Mouse (Mus musculus): ENCODE measurements around the gene Dtx4. TPM values are rescaled to one million over a fixed set of nuclear protein-coding genes. Genes with fewer than 3 reads are reported as not detected.

Dtx4 gene
- total and polyA plus RNA-seq, 2 experiments from 2014 or later = 24.6 to 54.7 TPM

DNA sequence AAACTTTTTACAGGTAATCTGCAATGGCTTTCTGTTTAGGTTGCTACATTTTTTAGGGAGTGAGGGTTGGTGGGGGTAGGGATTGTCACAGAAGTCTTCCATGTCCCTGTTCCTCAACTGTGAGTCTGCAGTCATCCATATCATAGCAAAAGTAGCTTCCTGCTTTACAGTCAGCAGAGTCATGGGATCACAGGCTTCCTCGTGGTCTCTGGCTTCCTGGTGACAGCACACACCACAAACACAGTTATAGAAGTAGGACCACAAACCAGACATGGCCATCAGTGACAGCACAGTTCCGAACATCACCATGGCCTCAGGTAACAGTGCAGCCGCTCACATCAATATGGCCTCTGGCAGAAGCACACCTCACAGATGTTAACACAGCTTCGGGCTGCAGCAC is 58.7 kb downstream of the Dtx4 start:
- Histone ChIP-seq H3K4me1 (ENCODE audit: insufficient read depth, low read length) (no peaks in the 10 kb centered on the region), H3K4me3 (ENCODE audit: low read length) (no peak overlapping the region), H3K27me3 (ENCODE audit: insufficient read depth, low read length) (no peaks in the 10 kb centered on the region), H3K4me2 (ENCODE audit: low read depth, low read length) (no peak overlapping the region), H3K27ac (no peak overlapping the region), H3K9me3 (ENCODE audit: low read length) (no peaks in the 10 kb centered on the region), H3K36me3 (ENCODE audit: insufficient read depth, low read length) (no peaks in the 10 kb centered on the region), H3K9ac (replicated peaks; ENCODE audit: low read length) (no peak overlapping the region)
- no peak for TF ChIP-seq CTCF (IDR thresholded peaks at IDR 0.05; ENCODE audit: low read depth)
- no peak for ATAC-seq
- no peak for DNase-seq (ENCODE audit: low spot score)
- 71% methylated on average over 4 of the region's 4 CpGs for WGBS

DNA sequence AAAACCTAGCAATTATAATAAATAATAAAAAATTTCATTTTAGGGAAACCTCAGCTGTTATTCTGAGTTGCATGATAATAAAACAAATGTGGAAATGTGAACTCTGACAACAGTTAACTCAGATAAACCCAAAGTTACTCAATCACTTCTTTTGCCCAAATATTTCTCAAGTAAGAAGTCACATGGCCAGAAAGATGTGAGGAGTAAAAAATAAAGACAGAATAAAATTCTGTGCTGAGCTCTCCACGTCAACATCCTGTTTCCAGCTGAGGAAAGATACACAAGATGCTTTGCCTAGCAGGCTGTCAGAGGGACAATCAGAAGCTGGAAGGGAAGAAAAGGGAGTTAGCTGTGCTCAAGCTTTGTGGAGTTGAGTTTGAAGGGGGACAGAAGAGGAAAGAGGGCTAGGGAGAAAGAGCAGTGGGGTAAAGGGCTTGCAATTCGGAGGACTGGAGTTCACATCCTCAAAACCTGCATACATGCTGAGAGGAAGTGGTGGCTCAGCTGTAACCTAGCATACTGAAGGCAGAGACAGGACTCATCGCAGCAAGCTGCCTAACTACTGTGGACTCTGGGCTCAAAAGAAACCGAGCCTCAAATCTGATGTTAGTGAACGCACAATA is 61.0 kb downstream of the Dtx4 start:
- Histone ChIP-seq H3K27me3 (ENCODE audit: insufficient read depth, low read length) (no peaks in the 10 kb centered on the region), H3K9me3 (ENCODE audit: low read length) (no peaks in the 10 kb centered on the region), H3K4me1 (ENCODE audit: insufficient read depth, low read length) (no peaks in the 10 kb centered on the region), H3K36me3 (ENCODE audit: insufficient read depth, low read length) (no peaks in the 10 kb centered on the region), H3K27ac (no peak overlapping the region), H3K4me2 (ENCODE audit: low read depth, low read length) (no peak overlapping the region), H3K4me3 (ENCODE audit: low read length) (no peak overlapping the region), H3K9ac (replicated peaks; ENCODE audit: low read length) (no peak overlapping the region)
- 67% methylated on average over 5 of the region's 5 CpGs for WGBS
- TF ChIP-seq CTCF (IDR thresholded peaks at IDR 0.05; ENCODE audit: low read depth) = no peak
- DNase-seq (ENCODE audit: low spot score) = no peak
- ATAC-seq = no peak

DNA sequence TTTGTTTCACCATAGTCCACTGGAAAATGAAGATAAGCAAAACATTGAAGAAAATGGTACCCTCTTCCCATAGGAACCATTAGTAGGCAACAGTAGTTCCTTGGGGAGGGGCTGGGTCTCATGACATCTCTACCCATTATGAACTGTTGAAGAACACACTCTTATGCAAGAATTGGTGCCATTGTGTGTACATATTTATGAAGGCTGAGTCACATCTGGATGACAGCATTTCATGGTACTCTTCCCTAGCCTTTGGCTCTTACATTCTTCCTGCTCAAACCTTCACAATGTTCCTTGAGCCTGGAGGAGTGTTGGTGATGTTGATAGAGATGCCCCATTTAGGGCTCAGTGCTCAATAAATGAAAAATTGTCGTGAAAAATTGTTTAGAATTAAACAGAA is 61.7 kb downstream of the Dtx4 start:
- H3K4me1 ChIP-seq (ENCODE audit: insufficient read depth, low read length) = no peaks in the 10 kb centered on the region
- H3K4me2 ChIP-seq (ENCODE audit: low read depth, low read length) = no peak overlapping the region
- no peak for DNase-seq (ENCODE audit: low spot score)
- ATAC-seq = no peak
- 54% methylated on average over 1 of the region's 1 CpGs for WGBS
- no peaks in the 10 kb centered on the region for H3K36me3 ChIP-seq (ENCODE audit: insufficient read depth, low read length)
- no peak overlapping the region for H3K4me3 ChIP-seq (ENCODE audit: low read length)
- no peak overlapping the region for H3K27ac ChIP-seq
- no peak for TF ChIP-seq CTCF (IDR thresholded peaks at IDR 0.05; ENCODE audit: low read depth)
- no peaks in the 10 kb centered on the region for H3K9me3 ChIP-seq (ENCODE audit: low read length)
- H3K9ac ChIP-seq (replicated peaks; ENCODE audit: low read length) = no peak overlapping the region
- H3K27me3 ChIP-seq (ENCODE audit: insufficient read depth, low read length) = no peaks in the 10 kb centered on the region

DNA sequence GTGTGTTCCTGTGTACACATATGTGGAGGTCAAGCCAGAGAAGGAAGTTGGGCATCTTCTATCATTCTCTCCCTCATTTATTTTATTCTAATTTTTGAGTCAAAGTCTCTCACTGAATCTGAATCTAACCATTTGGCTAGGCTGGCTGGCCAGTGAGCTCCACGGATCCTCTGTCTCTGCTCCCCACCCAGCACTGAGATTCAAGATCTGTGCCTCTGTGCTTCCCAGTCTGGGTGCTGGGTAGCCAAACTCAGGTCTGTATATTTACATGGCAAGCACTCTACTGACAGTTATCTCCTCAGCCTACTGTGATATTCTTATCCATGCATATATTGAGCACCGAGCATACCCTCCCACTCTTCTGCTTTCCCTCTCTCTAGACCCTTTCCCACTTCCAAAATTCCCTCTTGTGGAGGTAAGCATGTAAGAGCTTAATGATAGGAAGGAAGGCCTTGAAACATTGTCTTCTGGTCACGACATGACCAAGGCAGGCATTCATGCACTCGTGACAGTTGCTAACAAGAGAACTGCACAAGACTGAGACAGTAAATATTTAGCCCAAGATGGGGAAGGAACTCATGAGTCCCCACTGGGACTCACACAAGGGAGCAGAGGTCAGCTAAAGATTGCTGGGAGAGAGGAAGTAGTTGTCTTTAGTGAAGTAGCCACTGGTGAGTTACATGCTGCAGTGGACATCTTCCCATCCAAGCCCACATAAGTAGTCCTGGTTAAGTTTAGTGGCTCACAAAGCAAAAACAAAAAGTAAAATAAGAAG is 65.3 kb downstream of the Dtx4 start:
- H3K27ac ChIP-seq = no peak overlapping the region
- TF ChIP-seq CTCF (IDR thresholded peaks at IDR 0.05; ENCODE audit: low read depth) = no peak
- DNase-seq (ENCODE audit: low spot score) (no peak), ATAC-seq (no peak)
- 83% methylated on average over 4 of the region's 4 CpGs for WGBS
- no peak overlapping the region for H3K4me3 ChIP-seq (ENCODE audit: low read length)
- H3K4me1 ChIP-seq (ENCODE audit: insufficient read depth, low read length) = no peaks in the 10 kb centered on the region
- no peaks in the 10 kb centered on the region for H3K27me3 ChIP-seq (ENCODE audit: insufficient read depth, low read length)
- no peaks in the 10 kb centered on the region for H3K9me3 ChIP-seq (ENCODE audit: low read length)
- no peak overlapping the region for H3K4me2 ChIP-seq (ENCODE audit: low read depth, low read length)
- no peaks in the 10 kb centered on the region for H3K36me3 ChIP-seq (ENCODE audit: insufficient read depth, low read length)
- no peak overlapping the region for H3K9ac ChIP-seq (replicated peaks; ENCODE audit: low read length)

DNA sequence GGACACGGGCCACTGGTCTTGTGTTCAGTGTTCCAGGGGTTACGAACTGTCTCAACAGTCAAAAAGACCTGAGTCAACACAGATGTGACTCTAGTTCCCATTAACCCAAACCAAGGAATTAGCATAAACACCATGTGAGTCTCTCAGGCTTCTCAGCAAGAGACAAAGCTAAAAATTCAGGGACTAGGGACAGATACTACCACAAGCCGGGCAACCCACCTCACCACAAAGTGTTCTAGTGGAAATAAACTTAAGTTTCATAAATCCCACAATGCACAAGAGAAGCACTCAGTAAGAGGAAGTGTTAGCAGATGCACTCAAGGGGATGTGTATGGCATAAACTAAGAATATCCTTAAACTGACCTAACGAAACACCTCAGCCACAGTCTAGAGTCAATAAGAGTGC is 66.2 kb downstream of the Dtx4 start:
- DNase-seq (ENCODE audit: low spot score) (no peak), ATAC-seq (no peak)
- Histone ChIP-seq H3K27ac (no peak overlapping the region), H3K4me2 (ENCODE audit: low read depth, low read length) (no peak overlapping the region), H3K36me3 (ENCODE audit: insufficient read depth, low read length) (no peaks in the 10 kb centered on the region), H3K9me3 (ENCODE audit: low read length) (no peaks in the 10 kb centered on the region), H3K27me3 (ENCODE audit: insufficient read depth, low read length) (no peaks in the 10 kb centered on the region), H3K4me1 (ENCODE audit: insufficient read depth, low read length) (no peaks in the 10 kb centered on the region), H3K9ac (replicated peaks; ENCODE audit: low read length) (no peak overlapping the region), H3K4me3 (ENCODE audit: low read length) (no peak overlapping the region)
- TF ChIP-seq CTCF (IDR thresholded peaks at IDR 0.05; ENCODE audit: low read depth) = no peak
- WGBS = 83% methylated on average over 4 of the region's 4 CpGs

DNA sequence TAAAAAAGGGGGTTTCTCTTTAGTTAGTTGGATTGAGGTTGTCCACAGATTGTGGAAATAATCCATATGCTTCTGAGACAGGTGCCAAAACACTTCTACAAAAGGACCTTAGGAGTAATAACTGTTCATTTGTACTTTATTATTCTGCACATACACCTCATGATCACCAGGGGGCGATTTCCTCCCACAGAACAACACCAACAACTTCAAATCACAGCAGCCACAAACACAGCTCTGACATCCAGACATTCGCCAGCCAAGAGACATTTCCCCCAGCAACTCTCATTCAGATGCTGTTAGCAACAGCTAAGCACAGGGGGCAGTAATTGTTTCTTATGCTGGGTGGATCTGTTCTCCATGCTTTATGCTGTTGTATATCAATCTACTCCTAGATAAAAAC is 68.2 kb downstream of the Dtx4 start:
- Histone ChIP-seq H3K9ac (replicated peaks; ENCODE audit: low read length) (no peak overlapping the region), H3K27me3 (ENCODE audit: insufficient read depth, low read length) (no peaks in the 10 kb centered on the region), H3K4me1 (ENCODE audit: insufficient read depth, low read length) (no peaks in the 10 kb centered on the region), H3K36me3 (ENCODE audit: insufficient read depth, low read length) (no peaks in the 10 kb centered on the region), H3K27ac (no peak overlapping the region), H3K4me3 (ENCODE audit: low read length) (no peak overlapping the region), H3K4me2 (ENCODE audit: low read depth, low read length) (no peak overlapping the region), H3K9me3 (ENCODE audit: low read length) (no peaks in the 10 kb centered on the region)
- ATAC-seq = peak; percentile 76
- peak; percentile 70 for TF ChIP-seq CTCF (IDR thresholded peaks at IDR 0.05; ENCODE audit: low read depth)
- peak; percentile 62 for DNase-seq (ENCODE audit: low spot score)
- 6% methylated on average over 2 of the region's 2 CpGs for WGBS

DNA sequence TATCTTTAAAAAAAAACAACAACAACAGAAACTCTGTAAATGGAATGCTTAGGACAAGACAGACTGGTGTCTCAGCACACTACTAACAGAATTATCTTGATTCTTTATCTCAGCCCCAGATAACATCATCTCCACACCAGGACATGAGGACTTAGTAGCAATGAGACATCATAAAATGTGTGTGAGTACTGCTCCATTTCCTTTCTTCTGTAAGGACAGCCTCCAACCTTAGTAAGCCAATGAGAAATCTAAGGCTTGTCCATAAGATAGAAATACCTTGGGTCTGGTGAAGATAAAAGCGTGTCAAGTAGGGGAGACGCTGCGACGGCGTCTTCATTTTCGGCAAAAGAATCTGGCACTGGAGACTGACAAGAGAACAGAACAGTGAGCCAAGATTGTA is 73.6 kb downstream of the Dtx4 start, which contains the start of gene Pfpl:
TSS of gene Pfpl (plus strand) at position 301 of the 400 bp plus-strand sequence.
- WGBS = 96% methylated on average over 6 of the region's 6 CpGs
- Histone ChIP-seq H3K27me3 (ENCODE audit: insufficient read depth, low read length) (no peaks in the 10 kb centered on the region), H3K4me2 (ENCODE audit: low read depth, low read length) (no peak within 1 kb of the TSS), H3K4me3 (ENCODE audit: low read length) (no peak within 1 kb of the TSS), H3K36me3 (ENCODE audit: insufficient read depth, low read length) (no peaks in the 10 kb centered on the region), H3K9ac (replicated peaks; ENCODE audit: low read length) (no peak within 1 kb of the TSS), H3K4me1 (ENCODE audit: insufficient read depth, low read length) (no peaks in the 10 kb centered on the region), H3K27ac (no peak within 1 kb of the TSS), H3K9me3 (ENCODE audit: low read length) (no peaks in the 10 kb centered on the region)
- no peak for ATAC-seq
- DNase-seq (ENCODE audit: low spot score) = no peak
- TF ChIP-seq CTCF (IDR thresholded peaks at IDR 0.05; ENCODE audit: low read depth) = no peak

All from hindbrain, postnatal 0 days (tissue).